Mouse (Mus musculus): ENCODE results near the gene BC147527. TPM values are rescaled to one million over a fixed set of nuclear protein-coding genes. Genes with fewer than 3 reads are reported as not detected.
"Not testable (repeated sequence)": the region's sequence is repeated elsewhere in the genome, so short reads cannot be mapped to it uniquely, and the experiment has no call there.

Gene BC147527
- 4.1 and 10.2 TPM in 2 replicates for total RNA-seq (2014; fragmentation: Nextera tagmentation)
- 13.6 and 38.4 TPM in 2 replicates for total RNA-seq (2017)

- ATAC-seq (replicated peaks; ENCODE audit: poor library complexity, severe bottlenecking), result peak; percentile 90
Measured at GRCm38 (mm10) chr13:120299991-120300442, at the start of gene BC147527. TSS of gene BC147527 (plus strand) at chr13:120300392.

GRCm38 (mm10) chr13:120251208-120251924 is 48.8 kb upstream of the BC147527 start:
- ATAC-seq (replicated peaks; ENCODE audit: poor library complexity, severe bottlenecking), result peak; percentile 99

DNA sequence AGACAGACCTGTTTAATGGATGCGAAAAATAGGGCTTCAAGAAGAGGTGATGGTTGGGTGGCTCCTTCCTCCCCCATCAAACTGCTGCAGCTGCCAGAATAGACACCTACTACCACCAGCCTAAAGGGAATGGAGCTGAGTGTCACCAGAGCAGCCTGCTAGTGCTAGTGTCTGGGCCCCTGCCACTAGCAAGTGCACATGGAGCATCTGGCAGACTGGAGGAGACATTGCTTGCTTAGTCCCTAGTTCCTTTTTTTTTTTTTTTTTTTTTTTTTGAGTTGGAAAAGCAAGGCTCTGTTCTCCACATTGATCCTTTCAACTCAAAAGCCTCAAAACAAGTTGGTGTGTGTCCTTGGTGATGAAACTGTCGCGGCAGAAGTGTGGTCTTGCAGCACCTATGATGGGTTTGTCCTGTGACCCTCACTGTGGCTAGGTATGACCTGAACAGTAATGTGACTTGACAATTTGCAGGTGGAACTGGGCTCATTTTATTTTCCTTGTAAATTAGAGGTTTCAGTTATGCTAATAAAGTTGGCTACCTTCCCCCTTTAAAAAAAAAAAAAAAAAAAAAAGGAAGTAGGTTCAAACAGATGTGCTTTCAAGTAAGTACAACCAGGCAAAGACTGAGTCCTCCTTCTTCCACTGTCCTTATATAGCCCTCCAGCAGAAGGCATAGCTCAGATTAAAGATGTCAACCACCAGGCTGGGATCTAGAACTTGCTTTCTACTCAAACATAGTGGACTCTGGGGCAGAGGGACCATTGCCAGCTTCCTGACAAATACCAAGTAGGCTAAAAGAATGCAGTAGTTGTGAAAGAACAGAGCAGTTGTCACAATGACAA is 41.2 kb upstream of the BC147527 start:
- ATAC-seq (replicated peaks; ENCODE audit: poor library complexity, severe bottlenecking), result peak; percentile 73

DNA sequence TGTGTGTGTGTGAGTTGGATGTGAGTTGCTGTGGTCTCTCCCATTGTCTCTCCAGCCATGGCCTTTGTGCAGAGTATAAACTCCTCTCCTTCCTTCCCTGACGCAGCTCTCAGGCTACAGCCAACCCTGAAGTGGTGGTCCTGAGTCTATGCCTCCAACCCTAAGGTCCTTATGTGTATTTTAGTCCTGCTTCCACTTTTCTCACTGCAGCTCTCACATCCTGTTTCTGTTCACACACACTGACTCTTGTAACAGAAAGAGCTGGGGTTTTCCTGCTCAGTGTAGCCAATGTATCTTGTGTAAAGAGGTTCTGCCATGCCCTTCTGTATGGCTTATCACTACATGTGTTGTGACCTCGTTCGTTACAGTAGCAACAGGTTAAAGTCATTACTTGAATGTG is 40.5 kb upstream of the BC147527 start:
- peak; percentile 55 for ATAC-seq (replicated peaks; ENCODE audit: poor library complexity, severe bottlenecking)

DNA sequence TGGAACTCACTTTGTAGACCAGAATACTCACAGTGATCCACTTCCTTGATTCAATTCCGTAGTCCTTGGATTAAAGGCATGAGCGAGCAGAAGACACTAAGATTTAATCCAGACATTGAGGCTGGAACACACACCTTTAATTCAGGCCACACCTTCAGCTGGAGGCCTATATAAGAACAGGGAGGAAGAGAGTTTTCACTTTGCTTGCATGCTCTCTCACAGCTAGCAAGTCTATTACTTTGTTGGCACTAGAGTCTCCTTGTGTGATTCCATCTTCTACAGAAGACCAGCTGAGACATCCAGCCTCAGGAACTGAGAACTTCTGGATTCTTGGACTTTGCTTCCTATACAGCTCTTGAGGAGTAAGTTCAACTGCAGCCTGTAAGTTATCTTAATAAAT is 37.3 kb upstream of the BC147527 start, which contains the start of gene AF067061:
Gene AF067061 (plus strand): TSS at position 245 of the 400 bp plus-strand sequence.
- not testable (repeated sequence) for ATAC-seq (replicated peaks; ENCODE audit: poor library complexity, severe bottlenecking)

- ATAC-seq (replicated peaks; ENCODE audit: poor library complexity, severe bottlenecking), result peak; percentile 86
Measured at GRCm38 (mm10) chr13:120277837-120278236, 22.4 kb upstream of the BC147527 start.

- peak; percentile 66 for ATAC-seq (replicated peaks; ENCODE audit: poor library complexity, severe bottlenecking)
Measured at GRCm38 (mm10) chr13:120278784-120279183, 21.4 kb upstream of the BC147527 start.

- ATAC-seq (replicated peaks; ENCODE audit: poor library complexity, severe bottlenecking), result peak; percentile 64
Measured at GRCm38 (mm10) chr13:120299324-120299894, 783 bp upstream of the BC147527 start.

- no peak for ATAC-seq (replicated peaks; ENCODE audit: poor library complexity, severe bottlenecking)
Measured at GRCm38 (mm10) chr13:120300853-120301252, 661 bp downstream of the BC147527 start.

GRCm38 (mm10) chr13:120310749-120311148 is 10.6 kb downstream of the BC147527 start:
- ATAC-seq (replicated peaks; ENCODE audit: poor library complexity, severe bottlenecking), result peak; percentile 22; the same call in 1 of the 2 replicates

DNA sequence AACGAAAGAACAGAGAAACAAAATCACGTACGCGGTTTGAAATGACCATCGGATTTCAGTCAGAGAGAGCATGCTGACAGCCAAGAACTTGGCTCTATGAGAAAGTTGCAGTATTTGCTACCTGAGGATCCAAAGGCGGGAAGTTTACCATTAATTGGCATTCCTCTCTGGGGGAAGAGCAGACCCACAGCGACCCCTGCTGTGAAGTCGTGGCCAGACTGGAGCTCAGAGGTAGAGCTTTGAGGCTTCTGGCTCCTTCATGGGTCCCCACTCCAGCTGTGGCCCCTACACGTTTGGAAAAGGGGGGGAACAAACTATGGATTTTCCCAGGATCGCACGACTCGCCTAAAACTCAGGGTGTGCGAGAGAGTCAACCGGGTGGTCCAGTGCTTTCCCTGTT is 13.4 kb downstream of the BC147527 start:
- ATAC-seq (replicated peaks; ENCODE audit: poor library complexity, severe bottlenecking), result peak; percentile 87

- not testable (repeated sequence) for ATAC-seq (replicated peaks; ENCODE audit: poor library complexity, severe bottlenecking)
Measured at GRCm38 (mm10) chr13:120316578-120316977, 16.4 kb downstream of the BC147527 start, which contains the start of gene Tcstv3. TSS of gene Tcstv3 (plus strand) at chr13:120316878.

DNA sequence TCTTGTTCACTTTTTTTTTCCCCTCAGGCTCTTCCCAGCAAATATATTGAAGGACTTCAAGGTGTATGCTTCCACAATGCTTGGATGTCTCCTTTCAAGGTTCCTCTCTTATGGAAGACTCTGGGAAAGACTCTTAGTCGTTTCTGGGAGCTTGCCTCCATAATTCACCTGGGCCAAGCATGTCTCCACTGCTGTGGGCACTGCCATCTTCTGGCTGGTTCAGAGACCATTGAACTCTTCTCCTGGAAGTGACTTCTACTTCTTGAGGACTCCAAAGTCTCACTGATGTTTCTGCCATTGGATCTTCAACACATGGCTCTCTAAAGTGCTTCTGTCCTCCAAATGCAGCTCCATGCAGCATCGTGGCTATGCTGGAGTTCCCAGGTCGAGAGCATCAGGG is 20.0 kb downstream of the BC147527 start:
- 0 out of 2 replicates have a peak, but pooled peaks have one; percentile 14 for ATAC-seq (replicated peaks; ENCODE audit: poor library complexity, severe bottlenecking)

DNA sequence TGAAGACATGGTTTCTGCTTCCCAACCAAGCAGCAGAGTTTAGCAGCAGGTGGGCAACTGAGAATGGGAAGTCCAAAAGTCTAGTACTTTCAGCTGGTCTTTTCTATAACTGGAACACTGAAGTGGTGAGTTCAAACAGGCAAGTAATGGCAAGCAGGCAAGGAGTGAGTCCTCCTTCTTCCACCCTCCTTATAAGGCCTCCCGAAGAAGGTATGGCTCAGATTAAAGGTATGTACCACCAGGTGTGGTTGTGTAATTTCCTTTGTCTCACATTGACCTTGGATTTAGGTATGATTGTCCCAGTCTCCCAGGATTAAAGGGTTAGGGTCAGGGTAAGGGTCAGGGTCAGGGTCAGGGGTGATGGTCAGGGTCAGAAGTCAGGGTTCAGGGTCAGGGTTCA is 20.5 kb downstream of the BC147527 start:
- peak; percentile 22 for ATAC-seq (replicated peaks; ENCODE audit: poor library complexity, severe bottlenecking)

Other genes with a start within 250 kb of the BC147527 start
- 63.0 and 68.6 TPM in 2 replicates for gene Gm21188, start 248.2 kb upstream of the BC147527 start, total RNA-seq (2014; fragmentation: Nextera tagmentation)
- gene Gm21188, start 248.2 kb upstream of the BC147527 start, total RNA-seq (2017), result 31.0 and 37.9 TPM in 2 replicates
- not detected in 2 replicates for gene Gm20767, start 160.1 kb upstream of the BC147527 start, total RNA-seq (2014; fragmentation: Nextera tagmentation)
- gene Gm20767, start 160.1 kb upstream of the BC147527 start, total RNA-seq (2017), result not detected in 2 replicates
- gene Gm21818, start 128.0 kb upstream of the BC147527 start, total RNA-seq (2014; fragmentation: Nextera tagmentation), result not detected in 2 replicates
- not detected in 2 replicates for gene Gm21818, start 128.0 kb upstream of the BC147527 start, total RNA-seq (2017)
- gene Gm21762, start 84.4 kb upstream of the BC147527 start, total RNA-seq (2014; fragmentation: Nextera tagmentation), result not detected in 2 replicates
- gene Gm21762, start 84.4 kb upstream of the BC147527 start, total RNA-seq (2017), result not detected in 2 replicates
- gene Gm21731, start 61.3 kb upstream of the BC147527 start, total RNA-seq (2014; fragmentation: Nextera tagmentation), result not detected in 2 replicates
- not detected in 2 replicates for gene Gm21731, start 61.3 kb upstream of the BC147527 start, total RNA-seq (2017)
- not detected in 2 replicates for gene AF067061, start 37.3 kb upstream of the BC147527 start, total RNA-seq (2014; fragmentation: Nextera tagmentation)
- not detected in 2 replicates for gene AF067061, start 37.3 kb upstream of the BC147527 start, total RNA-seq (2017)
- gene Tcstv3, start 16.5 kb downstream of the BC147527 start, total RNA-seq (2014; fragmentation: Nextera tagmentation), result not detected in 2 replicates
- gene Tcstv3, start 16.5 kb downstream of the BC147527 start, total RNA-seq (2017), result not detected in 2 replicates

Measured in granulocyte monocyte progenitor cell, adult 5-6 weeks (primary cell).